Mouse (Mus musculus) stomach, postnatal 0 days (tissue): ENCODE data around the gene Ubr4. TPM values are rescaled to one million over a fixed set of nuclear protein-coding genes. Genes with fewer than 3 reads are reported as not detected.

Experiments
- ATAC-seq: fragments of 200-750 bp; cut with Nextera tagmentation; 2 replicates; pipeline ENCODE4 v1.8.0; 2017; ENCODE audit not compliant: low FRiP score, low TSS enrichment
- DNase-seq: peaks from one replicate; pipeline ENCODE4 v3.0.0-alpha.2; 2016; ENCODE audit warnings: low spot score
- H3K27ac ChIP-seq: fragments of 300-500 bp; sonication (generic); replicated peaks from 2 replicates; pipeline ENCODE4 v1.5.1; 2014; ENCODE audit warnings: mild to moderate bottlenecking, control low read depth
- H3K27me3 ChIP-seq: fragments of 300-500 bp; sonication (generic); 2 replicates; pipeline ENCODE4 v1.6.1; 2014; ENCODE audit warnings: low read length; ENCODE audit not compliant: control insufficient read depth, insufficient read depth
- H3K36me3 ChIP-seq: fragments of 300-500 bp; sonication (generic); 2 replicates; pipeline ENCODE4 v1.6.1; 2014; ENCODE audit warnings: low read length, mixed read lengths; ENCODE audit not compliant: control insufficient read depth, insufficient read depth
- H3K4me1 ChIP-seq: fragments of 300-500 bp; sonication (generic); replicated peaks from 2 replicates; pipeline ENCODE4 v1.6.1; 2014; ENCODE audit warnings: antibody characterized with exemption; ENCODE audit not compliant: control insufficient read depth, insufficient read depth
- H3K4me2 ChIP-seq: fragments of 300-500 bp; sonication (generic); replicated peaks from 2 replicates; pipeline ENCODE4 v1.6.1; 2014; ENCODE audit warnings: low read depth, mild to moderate bottlenecking, control low read depth, moderate library complexity
- H3K4me3 ChIP-seq: fragments of 300-500 bp; sonication (generic); 2 replicates; pipeline ENCODE4 v1.5.1; 2014; ENCODE audit warnings: low read depth, low read length, control low read depth
- H3K9ac ChIP-seq: fragments of 300-500 bp; sonication (generic); 2 replicates; pipeline ENCODE4 v1.6.1; 2014; ENCODE audit warnings: mild to moderate bottlenecking, low read length, control low read depth, mixed read lengths
- H3K9me3 ChIP-seq: fragments of 300-500 bp; sonication (generic); 2 replicates; pipeline ENCODE4 v1.6.1; 2016; ENCODE audit warnings: low read length; ENCODE audit not compliant: control insufficient read depth
- CTCF ChIP-seq: IDR thresholded peaks from 2 replicates; pipeline ENCODE4 v1.5.1; 2016; ENCODE audit warnings: antibody characterized with exemption, low read depth, mild to moderate bottlenecking, moderate library complexity
- EP300 ChIP-seq: optimal IDR thresholded peaks from 2 replicates; pipeline ENCODE3; 2016; ENCODE audit warnings: antibody characterized with exemption
- WGBS: fragments of 180-500 bp; shearing (Covaris S2); extraction: QIAGEN DNeasy Blood & Tissue Kit; methylation state at CpG from one replicate; pipeline ENCODE4 v1.1.7; 2014; 5-methylcytosine and 5-hydroxymethylcytosine counted together
- polyA plus RNA-seq: library from polyadenylated mRNA; unstranded; fragments of >200 nt; fragmentation: Nextera tagmentation; extraction: Ambion mirVana; gene quantifications from 2 replicates; pipeline ENCODE4 v1.2.1, GENCODE M21; 2015

The Ubr4 gene
- polyA plus RNA-seq, 1 experiment from 2014 or later: 32.8 TPM

GRCm38 (mm10) chr4:139483461-139484105 is 131.2 kb downstream of the Ubr4 start:
- ATAC-seq: no peak

GRCm38 (mm10) chr4:139484496-139484895 is 132.1 kb downstream of the Ubr4 start:
- Histone ChIP-seq H3K36me3 (peaks cover 44% of the 10 kb centered on the region), H3K9ac (no peak overlapping the region), H3K9me3 (no peaks in the 10 kb centered on the region), H3K4me3 (no peak overlapping the region), H3K27me3 (no peaks in the 10 kb centered on the region), H3K4me1 (no peaks in the 10 kb centered on the region), H3K4me2 (no peak overlapping the region), H3K27ac (no peak overlapping the region)
- DNase-seq: no peak
- WGBS: 75% methylated on average over 7 of the region's 7 CpGs
- no peak for TF ChIP-seq EP300
- no peak for TF ChIP-seq CTCF
- no peak for ATAC-seq

More at GRCm38 (mm10) chr4:139483461-139484105, 131.2 kb downstream of the Ubr4 start:
- TF ChIP-seq CTCF (no peak), EP300 (no peak)
- no peak overlapping the region for H3K9ac ChIP-seq
- no peaks in the 10 kb centered on the region for H3K27me3 ChIP-seq
- H3K27ac ChIP-seq: no peak overlapping the region
- peaks cover 43% of the 10 kb centered on the region for H3K36me3 ChIP-seq
- H3K4me3 ChIP-seq: no peak overlapping the region
- H3K9me3 ChIP-seq: no peaks in the 10 kb centered on the region
- WGBS: 89% methylated on average over 8 of the region's 8 CpGs
- DNase-seq: no peak
- H3K4me2 ChIP-seq: no peak overlapping the region
- no peaks in the 10 kb centered on the region for H3K4me1 ChIP-seq

- H3K9ac ChIP-seq: no peak overlapping the region
- no peak overlapping the region for H3K4me2 ChIP-seq
- H3K27me3 ChIP-seq: no peaks in the 10 kb centered on the region
- H3K4me1 ChIP-seq: no peaks in the 10 kb centered on the region
- WGBS: 55% methylated on average over 10 of the region's 10 CpGs
- H3K27ac ChIP-seq: no peak overlapping the region
- TF ChIP-seq CTCF (no peak), EP300 (no peak)
- ATAC-seq (no peak), DNase-seq (no peak)
- H3K9me3 ChIP-seq: no peaks in the 10 kb centered on the region
- no peak overlapping the region for H3K4me3 ChIP-seq
- H3K36me3 ChIP-seq: peaks cover 42% of the 10 kb centered on the region
These were observed 134.7 kb downstream of the Ubr4 start for GRCm38 (mm10) chr4:139487085-139487484.

- Histone ChIP-seq H3K4me2 (no peak overlapping the region), H3K27ac (no peak overlapping the region), H3K9me3 (no peaks in the 10 kb centered on the region), H3K4me1 (no peaks in the 10 kb centered on the region), H3K9ac (no peak overlapping the region), H3K4me3 (no peak overlapping the region), H3K36me3 (peaks cover 36% of the 10 kb centered on the region), H3K27me3 (no peaks in the 10 kb centered on the region)
- TF ChIP-seq CTCF (no peak), EP300 (no peak)
- 84% methylated on average over 5 of the region's 5 CpGs for WGBS
- DNase-seq (no peak), ATAC-seq (no peak)
These were observed 135.9 kb downstream of the Ubr4 start for GRCm38 (mm10) chr4:139488325-139488724.

GRCm38 (mm10) chr4:139489946-139490345 is 137.5 kb downstream of the Ubr4 start:
- Histone ChIP-seq H3K4me2 (no peak overlapping the region), H3K9me3 (no peaks in the 10 kb centered on the region), H3K4me1 (no peaks in the 10 kb centered on the region), H3K9ac (no peak overlapping the region), H3K4me3 (no peak overlapping the region), H3K36me3 (peaks cover 25% of the 10 kb centered on the region), H3K27ac (0 out of 2 replicates have a peak overlapping the region, but pooled peaks have one; percentile 8), H3K27me3 (no peaks in the 10 kb centered on the region)
- TF ChIP-seq CTCF (no peak), EP300 (no peak)
- no peak for ATAC-seq
- DNase-seq: no peak
- 56% methylated on average over 1 of the region's 1 CpGs for WGBS

GRCm38 (mm10) chr4:139490413-139491055 is 138.1 kb downstream of the Ubr4 start:
- H3K27ac ChIP-seq: no peak overlapping the region; the same call in 1 of the 2 replicates
- 66% methylated on average over 11 of the region's 11 CpGs for WGBS

More at GRCm38 (mm10) chr4:139490413-139491055, 138.1 kb downstream of the Ubr4 start:
- no peak for DNase-seq
- H3K36me3 ChIP-seq: peaks cover 19% of the 10 kb centered on the region
- no peaks in the 10 kb centered on the region for H3K4me1 ChIP-seq
- no peak for ATAC-seq
- H3K9me3 ChIP-seq: no peaks in the 10 kb centered on the region
- H3K4me2 ChIP-seq: no peak overlapping the region
- no peak overlapping the region for H3K9ac ChIP-seq
- H3K4me3 ChIP-seq: no peak overlapping the region
- TF ChIP-seq CTCF (no peak), EP300 (no peak)
- H3K27me3 ChIP-seq: no peaks in the 10 kb centered on the region
